Mouse (Mus musculus): ENCODE data around the gene Slfn8. TPM values are rescaled to one million over a fixed set of nuclear protein-coding genes. Genes with fewer than 3 reads are reported as not detected.
A peak's percentile ranks its signal among the peaks of the same experiment; 100 is the strongest.

Gene Slfn8
- polyA plus RNA-seq (2012; ENCODE audit: insufficient read depth, insufficient read length, low replicate concordance, missing spikeins), result not detected in 2 replicates

- no peak for TF ChIP-seq POLR2A (IDR thresholded peaks at IDR 0.05; ENCODE audit: insufficient read depth, low read depth, low read length)
- TF ChIP-seq CTCF (IDR thresholded peaks at IDR 0.05; ENCODE audit: insufficient read depth, low read depth, low read length), result no peak
- peak within 1 kb of the TSS; percentile 10; the same call in 1 of the 2 replicates for H3K4me3 ChIP-seq (ENCODE audit: insufficient read depth, low read depth, low read length)
- 64% methylated on average over 5 of the region's 5 CpGs for WGBS
- H3K4me1 ChIP-seq (ENCODE audit: control insufficient read depth, insufficient read depth, low read length), result no peaks in the 10 kb centered on the region
- H3K27ac ChIP-seq (ENCODE audit: insufficient read depth, low read depth, low read length), result no peak within 1 kb of the TSS
These were observed at the start of gene Slfn8 for GRCm38 (mm10) chr11:83020621-83021020. Gene Slfn8 (minus strand): TSS chr11:83020810.

- TF ChIP-seq CTCF (IDR thresholded peaks at IDR 0.05; ENCODE audit: insufficient read depth, low read depth, low read length), result no peak
- TF ChIP-seq POLR2A (IDR thresholded peaks at IDR 0.05; ENCODE audit: insufficient read depth, low read depth, low read length), result no peak
- Histone ChIP-seq H3K4me1 (ENCODE audit: control insufficient read depth, insufficient read depth, low read length) (peaks cover 8% of the 10 kb centered on the region), H3K4me3 (ENCODE audit: insufficient read depth, low read depth, low read length) (no peak overlapping the region), H3K27ac (ENCODE audit: insufficient read depth, low read depth, low read length) (no peak overlapping the region)
- 77% methylated on average over 4 of the region's 4 CpGs for WGBS
These were observed 47.5 kb upstream of the Slfn8 start for GRCm38 (mm10) chr11:83067982-83068694.

GRCm38 (mm10) chr11:83066640-83067531, 46.3 kb upstream of the Slfn8 start:
- WGBS, result 27% methylated on average over 11 of the region's 11 CpGs
- Histone ChIP-seq H3K4me3 (ENCODE audit: insufficient read depth, low read depth, low read length) (no peak overlapping the region), H3K27ac (ENCODE audit: insufficient read depth, low read depth, low read length) (no peak overlapping the region), H3K4me1 (ENCODE audit: control insufficient read depth, insufficient read depth, low read length) (peaks cover 8% of the 10 kb centered on the region)
- TF ChIP-seq POLR2A (IDR thresholded peaks at IDR 0.05; ENCODE audit: insufficient read depth, low read depth, low read length) (no peak), CTCF (IDR thresholded peaks at IDR 0.05; ENCODE audit: insufficient read depth, low read depth, low read length) (no peak)

GRCm38 (mm10) chr11:83065441-83066344, 45.1 kb upstream of the Slfn8 start:
- Histone ChIP-seq H3K27ac (ENCODE audit: insufficient read depth, low read depth, low read length) (no peak overlapping the region; the same call in 1 of the 2 replicates), H3K4me3 (ENCODE audit: insufficient read depth, low read depth, low read length) (no peak overlapping the region), H3K4me1 (ENCODE audit: control insufficient read depth, insufficient read depth, low read length) (peaks cover 8% of the 10 kb centered on the region)
- no peak for TF ChIP-seq POLR2A (IDR thresholded peaks at IDR 0.05; ENCODE audit: insufficient read depth, low read depth, low read length)
- TF ChIP-seq CTCF (IDR thresholded peaks at IDR 0.05; ENCODE audit: insufficient read depth, low read depth, low read length), result no peak
- 46% methylated on average over 6 of the region's 6 CpGs for WGBS

GRCm38 (mm10) chr11:83064946-83065345, 44.3 kb upstream of the Slfn8 start, which contains the start of gene Slfn2:
Gene Slfn2 (plus strand): TSS chr11:83065112.
- H3K27ac ChIP-seq (ENCODE audit: insufficient read depth, low read depth, low read length), result no peak within 1 kb of the TSS; the same call in 1 of the 2 replicates
- 81% methylated on average over 2 of the region's 2 CpGs for WGBS
- no peak within 1 kb of the TSS for H3K4me3 ChIP-seq (ENCODE audit: insufficient read depth, low read depth, low read length)
- TF ChIP-seq POLR2A (IDR thresholded peaks at IDR 0.05; ENCODE audit: insufficient read depth, low read depth, low read length) (no peak), CTCF (IDR thresholded peaks at IDR 0.05; ENCODE audit: insufficient read depth, low read depth, low read length) (no peak)
- peaks cover 8% of the 10 kb centered on the region for H3K4me1 ChIP-seq (ENCODE audit: control insufficient read depth, insufficient read depth, low read length)

GRCm38 (mm10) chr11:83063941-83064349, 43.3 kb upstream of the Slfn8 start:
- Histone ChIP-seq H3K27ac (ENCODE audit: insufficient read depth, low read depth, low read length) (no peak overlapping the region), H3K4me1 (ENCODE audit: control insufficient read depth, insufficient read depth, low read length) (peaks cover 8% of the 10 kb centered on the region), H3K4me3 (ENCODE audit: insufficient read depth, low read depth, low read length) (no peak overlapping the region)
- TF ChIP-seq POLR2A (IDR thresholded peaks at IDR 0.05; ENCODE audit: insufficient read depth, low read depth, low read length) (no peak), CTCF (IDR thresholded peaks at IDR 0.05; ENCODE audit: insufficient read depth, low read depth, low read length) (no peak)
- 37% methylated on average over 3 of the region's 3 CpGs for WGBS

- WGBS, result 85% methylated on average over 4 of the region's 4 CpGs
These were observed 42.5 kb upstream of the Slfn8 start for GRCm38 (mm10) chr11:83063126-83063525.

GRCm38 (mm10) chr11:83061806-83062205, 41.2 kb upstream of the Slfn8 start:
- no peak overlapping the region for H3K4me3 ChIP-seq (ENCODE audit: insufficient read depth, low read depth, low read length)

More at GRCm38 (mm10) chr11:83063126-83063525, 42.5 kb upstream of the Slfn8 start:
- Histone ChIP-seq H3K4me3 (ENCODE audit: insufficient read depth, low read depth, low read length) (no peak overlapping the region), H3K27ac (ENCODE audit: insufficient read depth, low read depth, low read length) (no peak overlapping the region), H3K4me1 (ENCODE audit: control insufficient read depth, insufficient read depth, low read length) (peaks cover 8% of the 10 kb centered on the region)
- TF ChIP-seq POLR2A (IDR thresholded peaks at IDR 0.05; ENCODE audit: insufficient read depth, low read depth, low read length), result no peak
- no peak for TF ChIP-seq CTCF (IDR thresholded peaks at IDR 0.05; ENCODE audit: insufficient read depth, low read depth, low read length)

More at GRCm38 (mm10) chr11:83061806-83062205, 41.2 kb upstream of the Slfn8 start:
- TF ChIP-seq POLR2A (IDR thresholded peaks at IDR 0.05; ENCODE audit: insufficient read depth, low read depth, low read length) (no peak), CTCF (IDR thresholded peaks at IDR 0.05; ENCODE audit: insufficient read depth, low read depth, low read length) (no peak)
- 92% methylated on average over 7 of the region's 7 CpGs for WGBS
- Histone ChIP-seq H3K27ac (ENCODE audit: insufficient read depth, low read depth, low read length) (no peak overlapping the region), H3K4me1 (ENCODE audit: control insufficient read depth, insufficient read depth, low read length) (peaks cover 8% of the 10 kb centered on the region)

Data from olfactory bulb, adult 2 months (tissue).